Mouse (Mus musculus) mouse embryonic stem cell (cell line): Measurements from ENCODE around the gene Ubtf.
"Not testable (repeated sequence)": the region's sequence is repeated elsewhere in the genome, so short reads cannot be mapped to it uniquely, and the experiment has no call there.

ENCODE experiments used
- in situ Hi-C, 2 experiments: fragments of 300-500 bp; cut with MboI; formaldehyde crosslinking; loops; 1 replicate in 1 of 2; 3 replicates in 1 of 2; pipeline ENCODE4 v1.14.3; 2019 to 2020; ENCODE audit warnings: low sequenced_read_pairs in 2 of 2, low pct_unique_long_range_greater_than_20kb in 1 of 2, mixed read lengths in 1 of 2; ENCODE audit not compliant: unreplicated experiment in 1 of 2

Gene Ubtf

GRCm38 (mm10) chr11:102288027-102288804 is 31.3 kb downstream of the Ubtf start:
- in situ Hi-C loops = no loop called here

- in situ Hi-C loops = no loop called here
Observed at GRCm38 (mm10) chr11:102287485-102287884, 32.1 kb downstream of the Ubtf start.

- in situ Hi-C loops = no loop called here
Observed at GRCm38 (mm10) chr11:102285095-102285834, 34.3 kb downstream of the Ubtf start.

GRCm38 (mm10) chr11:102284501-102285094 is 34.9 kb downstream of the Ubtf start, which contains the start of gene Tmub2:
Tmub2 (plus strand) TSS chr11:102284931.
- in situ Hi-C loops = no loop called here

- in situ Hi-C loops = no loop called here
Observed at GRCm38 (mm10) chr11:102283922-102284321, 35.6 kb downstream of the Ubtf start.

- in situ Hi-C loops = not testable (repeated sequence)
Observed at GRCm38 (mm10) chr11:102280267-102280666, 39.3 kb downstream of the Ubtf start.

- in situ Hi-C loops = no loop called here
Observed at GRCm38 (mm10) chr11:102279595-102279994, 39.9 kb downstream of the Ubtf start.

GRCm38 (mm10) chr11:102277754-102278153 is 41.8 kb downstream of the Ubtf start:
- in situ Hi-C loops = no loop called here

- in situ Hi-C loops = no loop called here
Observed at GRCm38 (mm10) chr11:102276411-102276915, 43.1 kb downstream of the Ubtf start.

- in situ Hi-C loops = no loop called here
Observed at GRCm38 (mm10) chr11:102268520-102269244, 50.9 kb downstream of the Ubtf start, which contains the start of gene Asb16. Asb16 (plus strand) TSS chr11:102268743.

- in situ Hi-C loops = no loop called here
Observed at GRCm38 (mm10) chr11:102267480-102267879, 52.1 kb downstream of the Ubtf start.

GRCm38 (mm10) chr11:102266631-102267355 is 52.7 kb downstream of the Ubtf start:
- in situ Hi-C loops = no loop called here

GRCm38 (mm10) chr11:102265816-102266215 is 53.7 kb downstream of the Ubtf start:
- in situ Hi-C loops = no loop called here

GRCm38 (mm10) chr11:102263211-102263610 is 56.3 kb downstream of the Ubtf start:
- in situ Hi-C loops = no loop called here

GRCm38 (mm10) chr11:102258521-102258920 is 61.0 kb downstream of the Ubtf start:
- in situ Hi-C loops = no loop called here

- in situ Hi-C loops = no loop called here
Observed at GRCm38 (mm10) chr11:102258095-102258494, 61.4 kb downstream of the Ubtf start.

GRCm38 (mm10) chr11:102257514-102257913 is 62.0 kb downstream of the Ubtf start:
- in situ Hi-C loops = no loop called here
